Mouse (Mus musculus) kidney, embryonic 15.5 days (tissue): ENCODE measurements around the gene Asic1. TPM values are rescaled to one million over a fixed set of nuclear protein-coding genes. Genes with fewer than 3 reads are reported as not detected.

Experiments used
- ATAC-seq: fragments of 200-750 bp; cut with Nextera tagmentation; replicated peaks from 2 replicates; pipeline ENCODE4 v1.8.0; 2017; ENCODE audit warnings: moderate TSS enrichment; ENCODE audit not compliant: low FRiP score
- H3K27ac ChIP-seq: fragments of 300-500 bp; sonication (generic); 2 replicates; pipeline ENCODE4 v1.5.1; 2015; ENCODE audit warnings: mild to moderate bottlenecking, inconsistent platforms
- H3K27me3 ChIP-seq: fragments of 300-500 bp; sonication (generic); 2 replicates; pipeline ENCODE4 v1.6.1; 2015; ENCODE audit warnings: inconsistent platforms
- H3K36me3 ChIP-seq: fragments of 300-500 bp; sonication (generic); 2 replicates; pipeline ENCODE4 v1.6.1; 2015; ENCODE audit warnings: inconsistent platforms
- H3K4me1 ChIP-seq: fragments of 300-500 bp; sonication (generic); 2 replicates; pipeline ENCODE4 v1.6.1; 2015; ENCODE audit warnings: inconsistent platforms
- H3K4me2 ChIP-seq: fragments of 300-500 bp; sonication (generic); 2 replicates; pipeline ENCODE4 v1.6.1; 2015; ENCODE audit warnings: moderate library complexity, mild to moderate bottlenecking, inconsistent platforms
- H3K4me3 ChIP-seq: fragments of 300-500 bp; sonication (generic); replicated peaks from 2 replicates; pipeline ENCODE4 v1.5.1; 2015; ENCODE audit warnings: mild to moderate bottlenecking, inconsistent platforms
- H3K9ac ChIP-seq: fragments of 300-500 bp; sonication (generic); 2 replicates; pipeline ENCODE4 v1.6.1; 2015; ENCODE audit warnings: mild to moderate bottlenecking, inconsistent platforms
- H3K9me3 ChIP-seq: fragments of 300-500 bp; sonication (generic); replicated peaks from 2 replicates; pipeline ENCODE4 v1.6.1; 2016; ENCODE audit warnings: inconsistent platforms
- WGBS: fragments of 180-500 bp; shearing (Covaris S2); methylation state at CpG from one replicate; pipeline ENCODE4 v1.1.7; 2015; ENCODE audit warnings: mixed read lengths; 5-methylcytosine and 5-hydroxymethylcytosine counted together
- polyA plus RNA-seq: library from polyadenylated mRNA; unstranded; fragments of >200 nt; fragmentation: Nextera tagmentation; extraction: Ambion mirVana; gene quantifications from 2 replicates; pipeline ENCODE4 v1.2.1, GENCODE M21; 2015

The Asic1 gene
- polyA plus RNA-seq, 1 experiment from 2014 or later, result 1.8 TPM

DNA sequence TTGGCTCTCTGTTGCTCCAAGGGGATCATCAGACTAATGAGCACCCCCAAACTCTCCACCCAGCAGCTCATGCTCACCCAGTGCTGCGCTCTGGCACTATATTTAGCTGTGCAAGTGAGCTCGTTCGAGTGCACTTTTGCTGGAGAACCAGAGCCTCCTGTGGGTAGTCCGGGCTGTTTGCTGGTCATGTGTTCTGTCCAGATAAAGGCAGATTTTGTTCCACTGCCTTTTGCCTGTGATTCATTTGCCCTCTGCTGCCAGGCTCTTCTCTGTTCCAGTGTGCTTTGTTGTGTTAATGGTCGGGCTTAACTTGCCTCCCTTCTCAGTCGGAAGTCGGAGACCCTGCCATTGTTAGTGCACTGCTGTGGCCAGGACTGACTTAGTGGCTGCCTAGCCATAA, 34.7 kb downstream of the Asic1 start:
- 63% methylated on average over 7 of the region's 7 CpGs for WGBS
- no peak overlapping the region for H3K9ac ChIP-seq
- peak overlapping the region; percentile 73 for H3K4me2 ChIP-seq
- H3K9me3 ChIP-seq, result no peaks in the 10 kb centered on the region
- peaks cover 44% of the 10 kb centered on the region for H3K4me1 ChIP-seq
- peak overlapping the region; percentile 97 for H3K27ac ChIP-seq
- ATAC-seq, result no peak
- H3K36me3 ChIP-seq, result peaks cover 55% of the 10 kb centered on the region
- H3K27me3 ChIP-seq, result no peaks in the 10 kb centered on the region
- H3K4me3 ChIP-seq, result no peak overlapping the region

DNA sequence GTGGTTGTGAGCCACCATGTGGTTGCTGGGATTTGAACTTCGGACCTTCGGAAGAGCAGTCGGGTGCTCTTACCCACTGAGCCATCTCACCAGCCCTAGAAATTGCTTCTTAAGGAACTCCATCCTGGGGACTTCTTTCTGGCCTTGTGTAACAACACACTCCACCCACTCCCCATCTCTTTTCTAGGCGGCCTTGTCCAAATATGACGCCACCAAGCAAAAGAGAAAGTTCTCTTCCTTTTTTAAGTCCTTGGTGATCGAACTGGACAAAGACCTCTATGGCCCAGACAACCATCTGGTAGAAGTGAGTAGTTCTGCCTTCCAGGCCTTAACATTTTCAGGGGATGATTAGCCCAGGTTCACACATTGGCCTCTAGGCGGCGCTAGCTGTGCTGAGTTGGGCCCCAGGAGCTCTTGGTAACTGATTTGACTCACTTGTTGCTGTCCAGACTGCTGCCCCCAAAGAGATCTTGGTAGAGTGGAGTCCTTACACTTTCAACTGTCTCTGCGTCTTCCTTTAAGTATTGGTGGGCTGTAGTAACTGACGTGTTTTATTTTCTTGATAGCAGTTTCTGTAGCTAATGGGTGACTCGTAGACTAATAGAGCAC, 35.4 kb downstream of the Asic1 start, which contains the start of gene Gm17349:
Gene Gm17349 (minus strand): TSS at position 51 of the 609 bp plus-strand sequence.
- H3K4me3 ChIP-seq, result peak within 1 kb of the TSS; percentile 4; the same call in 1 of the 2 replicates
- 66% methylated on average over 11 of the region's 11 CpGs for whole genome bisulfite sequencing
- H3K36me3 ChIP-seq, result peaks cover 62% of the 10 kb centered on the region
- no peak for ATAC-seq
- H3K27me3 ChIP-seq, result no peaks in the 10 kb centered on the region
- H3K4me1 ChIP-seq, result peaks cover 39% of the 10 kb centered on the region
- no peaks in the 10 kb centered on the region for H3K9me3 ChIP-seq
- H3K4me2 ChIP-seq, result peak within 1 kb of the TSS; percentile 73
- peak within 1 kb of the TSS; percentile 97 for H3K27ac ChIP-seq
- peak within 1 kb of the TSS; percentile 23; the same call in 1 of the 2 replicates for H3K9ac ChIP-seq

DNA sequence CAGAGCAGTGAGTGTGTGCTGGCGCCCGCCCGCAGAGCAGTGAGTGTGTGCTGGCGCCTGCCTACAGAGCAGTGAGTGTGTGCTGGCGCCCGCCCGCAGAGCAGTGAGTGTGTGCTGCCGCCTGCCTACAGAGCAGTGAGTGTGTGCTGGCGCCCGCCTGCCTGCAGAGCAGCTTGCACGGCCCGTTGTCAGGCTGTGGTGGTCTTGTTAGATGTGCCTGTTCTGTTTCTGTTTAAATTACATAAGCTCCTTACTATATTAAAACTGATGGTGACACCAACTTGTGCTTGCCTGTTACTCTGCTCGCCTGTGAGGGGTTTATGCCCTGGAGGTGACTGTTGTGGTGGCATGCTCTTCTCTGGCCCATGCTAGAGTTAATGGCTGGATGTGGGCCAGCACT, 38.0 kb downstream of the Asic1 start:
- no peak overlapping the region for H3K9ac ChIP-seq
- H3K9me3 ChIP-seq, result no peaks in the 10 kb centered on the region
- no peak overlapping the region for H3K4me2 ChIP-seq
- ATAC-seq, result no peak
- H3K27me3 ChIP-seq, result no peaks in the 10 kb centered on the region
- H3K36me3 ChIP-seq, result peaks cover 88% of the 10 kb centered on the region
- no peak overlapping the region for H3K4me3 ChIP-seq
- H3K4me1 ChIP-seq, result peaks cover 31% of the 10 kb centered on the region
- no peak overlapping the region for H3K27ac ChIP-seq
- WGBS, result 93% methylated on average over 13 of the region's 13 CpGs

DNA sequence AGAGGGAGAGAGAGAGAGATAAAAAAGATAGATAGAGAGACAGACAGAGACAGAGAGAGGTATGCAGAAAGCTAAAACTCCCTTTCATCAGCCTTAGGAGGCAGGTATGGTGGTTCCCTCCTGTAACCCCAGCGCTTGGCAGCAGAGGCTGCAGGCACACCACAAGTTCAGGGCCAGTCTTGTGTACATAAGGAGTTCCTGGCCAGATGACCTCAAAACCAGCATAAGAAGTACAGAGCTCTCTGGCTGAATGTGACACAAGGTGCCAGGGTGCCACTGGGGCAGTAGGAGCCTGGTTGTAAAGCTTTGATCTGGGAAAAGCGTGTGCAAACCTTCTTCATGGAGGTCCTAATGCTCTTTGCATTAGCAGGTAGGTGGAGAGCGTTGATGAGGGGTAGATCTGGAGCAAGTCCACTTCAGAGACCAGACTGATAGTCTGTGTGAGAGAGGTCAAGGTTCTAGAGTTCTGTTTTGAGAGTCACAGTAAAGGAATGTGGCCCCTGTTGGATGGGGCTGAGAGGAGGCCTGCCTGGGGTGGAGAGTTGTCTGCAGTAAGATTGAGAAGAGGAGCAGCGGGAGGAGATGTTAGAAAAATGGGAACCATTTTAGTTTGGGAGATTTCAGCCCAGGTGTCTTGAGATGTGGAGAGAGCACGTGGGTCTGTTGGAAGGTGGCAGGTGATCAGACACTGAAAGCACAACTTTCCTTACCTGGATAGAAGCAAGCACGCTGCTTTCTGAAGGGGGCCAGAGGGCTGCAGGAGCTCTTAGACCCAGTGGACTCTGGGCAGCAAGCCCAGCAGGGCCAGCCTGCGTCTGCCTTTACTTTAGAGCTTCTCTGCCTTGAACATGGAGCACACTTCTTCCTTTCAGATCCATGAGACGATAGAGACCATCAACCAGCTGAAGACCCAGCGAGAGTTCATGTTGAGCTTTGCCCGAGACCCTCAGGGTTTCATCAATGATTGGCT, 40.3 kb downstream of the Asic1 start:
- H3K9me3 ChIP-seq, result no peaks in the 10 kb centered on the region
- no peak overlapping the region for H3K4me3 ChIP-seq
- ATAC-seq, result no peak
- H3K9ac ChIP-seq, result no peak overlapping the region
- H3K27ac ChIP-seq, result no peak overlapping the region
- WGBS, result 89% methylated on average over 10 of the region's 10 CpGs
- H3K4me2 ChIP-seq, result no peak overlapping the region
- no peaks in the 10 kb centered on the region for H3K27me3 ChIP-seq
- peaks cover 88% of the 10 kb centered on the region for H3K36me3 ChIP-seq
- H3K4me1 ChIP-seq, result peaks cover 19% of the 10 kb centered on the region

DNA sequence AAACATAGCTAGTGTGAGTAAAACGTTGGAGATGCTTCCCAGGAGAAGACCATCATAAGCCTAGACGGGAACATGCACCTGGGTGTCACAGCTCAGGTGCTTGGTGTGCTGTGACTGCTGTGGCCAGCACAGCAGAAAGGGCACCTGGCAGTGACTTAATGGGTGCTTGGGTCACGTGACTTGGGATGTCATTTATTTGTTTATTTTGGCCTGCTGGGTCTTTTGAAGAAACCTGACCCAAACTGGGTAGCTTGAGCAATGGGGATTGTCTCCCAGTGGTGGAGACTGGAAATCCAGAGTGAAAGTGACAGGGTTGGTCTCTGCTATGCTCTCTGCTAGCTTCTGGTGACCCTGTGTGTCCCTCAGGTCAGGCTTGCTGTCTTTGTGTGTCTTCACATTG, 41.3 kb downstream of the Asic1 start:
- peaks cover 80% of the 10 kb centered on the region for H3K36me3 ChIP-seq
- 58% methylated on average over 3 of the region's 3 CpGs for WGBS
- no peak overlapping the region for H3K27ac ChIP-seq
- no peaks in the 10 kb centered on the region for H3K9me3 ChIP-seq
- H3K4me3 ChIP-seq, result no peak overlapping the region
- H3K4me1 ChIP-seq, result peaks cover 29% of the 10 kb centered on the region
- H3K4me2 ChIP-seq, result no peak overlapping the region
- no peak overlapping the region for H3K9ac ChIP-seq
- ATAC-seq, result no peak
- no peaks in the 10 kb centered on the region for H3K27me3 ChIP-seq

DNA sequence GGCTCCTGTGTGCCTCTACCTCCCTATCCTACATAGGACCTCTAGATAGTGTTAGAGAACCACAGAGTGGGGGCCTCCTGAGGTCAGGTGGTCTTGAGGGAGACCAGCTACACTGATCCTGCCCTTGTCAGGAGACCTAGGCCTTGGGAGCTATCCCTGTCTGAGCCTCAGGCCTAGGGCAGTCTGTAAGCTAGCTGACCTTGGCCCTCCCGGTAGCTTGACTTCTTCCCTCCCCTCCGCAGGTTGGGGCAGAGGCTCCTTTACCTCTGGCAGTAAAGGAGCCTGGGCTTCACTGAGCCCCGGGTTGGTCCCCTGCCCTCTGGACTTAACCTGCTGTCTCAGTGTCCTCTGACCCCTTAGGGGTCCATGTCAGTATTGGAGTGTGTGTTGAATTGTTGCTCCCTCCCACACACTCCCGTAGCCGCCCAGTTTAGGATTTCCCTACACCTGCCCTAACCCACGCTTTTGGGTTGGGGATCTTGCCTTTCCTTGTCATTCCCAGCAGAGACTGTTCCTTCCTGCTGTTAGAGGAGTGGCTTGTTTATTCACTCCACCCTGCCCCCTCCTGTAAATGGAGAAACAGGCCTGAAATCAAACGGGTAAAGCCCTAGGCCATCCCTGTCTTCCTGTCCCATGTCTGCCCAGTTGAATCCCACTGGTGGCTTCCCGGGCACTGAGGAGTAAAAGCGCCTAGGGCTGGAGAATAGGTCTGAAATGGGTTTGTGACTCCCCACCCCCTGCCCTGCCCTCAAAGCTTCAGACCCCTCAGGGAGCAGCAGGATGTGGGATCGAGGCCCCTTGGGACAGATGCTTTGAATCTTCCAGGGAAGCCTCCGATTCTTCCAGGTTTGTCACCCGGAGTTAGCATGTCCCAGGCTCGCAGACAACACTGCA, 42.7 kb downstream of the Asic1 start:
- Histone ChIP-seq H3K9me3 (no peaks in the 10 kb centered on the region), H3K4me1 (peaks cover 41% of the 10 kb centered on the region), H3K4me3 (no peak overlapping the region), H3K27ac (0 out of 2 replicates have a peak overlapping the region, but pooled peaks have one; percentile 24), H3K9ac (no peak overlapping the region), H3K36me3 (peaks cover 66% of the 10 kb centered on the region), H3K27me3 (no peaks in the 10 kb centered on the region), H3K4me2 (no peak overlapping the region)
- WGBS, result 51% methylated on average over 13 of the region's 13 CpGs
- ATAC-seq, result peak; percentile 11; the same call in 1 of the 2 replicates

DNA sequence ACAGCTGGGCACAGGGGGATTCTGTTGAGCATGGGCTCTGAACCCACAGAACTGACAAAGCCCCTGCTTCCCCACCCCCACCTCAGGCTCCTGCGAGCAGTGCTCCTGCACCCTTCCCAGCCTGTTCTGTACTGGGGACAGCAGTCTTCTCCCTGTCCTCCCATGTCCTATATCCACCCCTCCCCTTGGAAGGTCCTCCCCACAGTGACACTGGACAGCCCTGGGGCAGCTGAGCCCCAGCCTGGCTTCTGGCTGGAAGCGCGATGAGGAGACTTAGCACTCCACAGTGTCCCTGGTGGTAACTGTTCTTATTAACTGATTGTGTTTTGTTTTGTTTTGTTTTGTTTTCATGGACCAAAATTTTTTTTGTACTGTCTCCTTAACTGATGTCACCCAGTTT, 43.4 kb downstream of the Asic1 start:
- Histone ChIP-seq H3K36me3 (peaks cover 60% of the 10 kb centered on the region), H3K9me3 (no peaks in the 10 kb centered on the region), H3K27me3 (no peaks in the 10 kb centered on the region), H3K9ac (no peak overlapping the region), H3K27ac (0 out of 2 replicates have a peak overlapping the region, but pooled peaks have one; percentile 24), H3K4me2 (no peak overlapping the region), H3K4me3 (no peak overlapping the region), H3K4me1 (peaks cover 48% of the 10 kb centered on the region)
- WGBS, result 88% methylated on average over 3 of the region's 3 CpGs
- ATAC-seq, result no peak

DNA sequence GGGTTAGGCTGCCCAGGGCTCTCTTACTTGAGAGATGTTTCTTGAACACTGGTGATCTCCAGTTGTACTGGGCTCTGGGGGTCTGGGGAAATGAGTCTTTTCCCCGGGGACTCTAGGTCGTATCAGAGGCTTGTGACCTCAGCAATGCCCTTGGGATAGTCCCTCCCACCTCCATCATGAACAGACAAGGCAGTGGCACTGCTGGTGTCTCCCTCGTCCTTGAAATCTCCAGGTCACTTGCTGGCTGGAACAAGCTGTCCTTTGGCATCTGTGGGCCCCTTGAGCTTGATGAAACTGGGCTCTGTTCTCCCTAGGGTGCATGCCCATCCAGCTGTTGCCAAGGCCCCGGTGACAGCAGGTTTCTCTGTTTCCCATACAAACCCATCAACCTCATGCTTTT, 44.0 kb downstream of the Asic1 start:
- H3K9ac ChIP-seq, result no peak overlapping the region
- H3K9me3 ChIP-seq, result no peaks in the 10 kb centered on the region
- no peak overlapping the region for H3K4me2 ChIP-seq
- no peak for ATAC-seq
- no peaks in the 10 kb centered on the region for H3K27me3 ChIP-seq
- peaks cover 54% of the 10 kb centered on the region for H3K4me1 ChIP-seq
- WGBS, result 61% methylated on average over 4 of the region's 4 CpGs
- H3K4me3 ChIP-seq, result no peak overlapping the region
- H3K27ac ChIP-seq, result 0 out of 2 replicates have a peak overlapping the region, but pooled peaks have one; percentile 15
- H3K36me3 ChIP-seq, result peaks cover 53% of the 10 kb centered on the region

DNA sequence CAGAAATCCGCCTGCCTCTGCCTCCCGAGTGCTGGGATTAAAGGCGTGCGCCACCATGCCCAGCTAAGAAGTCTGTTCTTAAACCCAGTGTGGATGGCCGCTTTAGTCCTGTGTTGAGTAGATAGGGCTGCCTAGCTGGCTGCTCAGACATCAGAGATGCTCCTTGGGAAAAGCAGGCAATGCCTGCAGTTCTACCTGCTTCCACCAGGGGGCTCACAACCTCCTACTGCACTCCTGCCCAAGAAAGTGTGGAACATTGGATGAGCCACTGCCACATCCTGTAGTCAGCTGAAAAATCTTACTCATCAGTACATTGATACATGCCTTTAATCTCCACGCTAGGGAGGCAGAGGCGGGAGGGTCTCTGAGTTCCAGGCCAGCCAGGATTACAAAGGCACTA, 44.7 kb downstream of the Asic1 start:
- WGBS, result 59% methylated on average over 7 of the region's 7 CpGs
- no peaks in the 10 kb centered on the region for H3K9me3 ChIP-seq
- H3K36me3 ChIP-seq, result peaks cover 47% of the 10 kb centered on the region
- no peak overlapping the region; the same call in 1 of the 2 replicates for H3K27ac ChIP-seq
- peaks cover 54% of the 10 kb centered on the region for H3K4me1 ChIP-seq
- no peaks in the 10 kb centered on the region for H3K27me3 ChIP-seq
- no peak overlapping the region for H3K4me3 ChIP-seq
- no peak overlapping the region for H3K9ac ChIP-seq
- ATAC-seq, result no peak
- no peak overlapping the region for H3K4me2 ChIP-seq

DNA sequence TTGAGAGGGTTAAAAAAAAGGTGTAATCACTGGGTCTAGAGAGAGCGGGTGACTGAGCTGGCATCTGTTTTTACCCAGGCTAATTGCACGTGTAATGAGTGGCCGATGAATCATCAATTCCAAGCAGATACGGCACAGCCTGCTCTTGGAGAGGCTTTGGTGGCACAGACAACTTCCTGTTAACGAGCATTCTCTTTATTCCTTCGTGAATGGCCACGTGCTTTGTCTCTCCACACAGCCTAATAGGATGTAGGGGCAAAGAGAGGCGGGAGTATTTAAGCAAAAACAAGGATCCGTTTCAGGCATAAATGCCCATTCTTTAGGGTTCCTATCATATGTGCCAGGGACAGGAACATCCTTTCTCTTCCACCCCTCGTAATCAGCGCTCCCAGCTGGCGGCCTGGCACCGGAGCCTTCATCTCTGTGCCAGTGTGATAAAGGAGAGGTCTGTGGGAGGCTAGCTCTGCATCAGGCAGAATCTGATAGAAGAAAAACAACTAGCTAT, 45.2 kb downstream of the Asic1 start:
- Histone ChIP-seq H3K4me3 (no peak overlapping the region), H3K9me3 (no peaks in the 10 kb centered on the region), H3K9ac (no peak overlapping the region), H3K27me3 (no peaks in the 10 kb centered on the region), H3K27ac (peak overlapping the region; percentile 48), H3K4me2 (no peak overlapping the region), H3K4me1 (peaks cover 54% of the 10 kb centered on the region), H3K36me3 (peaks cover 41% of the 10 kb centered on the region)
- ATAC-seq, result no peak
- 76% methylated on average over 13 of the region's 13 CpGs for WGBS

DNA sequence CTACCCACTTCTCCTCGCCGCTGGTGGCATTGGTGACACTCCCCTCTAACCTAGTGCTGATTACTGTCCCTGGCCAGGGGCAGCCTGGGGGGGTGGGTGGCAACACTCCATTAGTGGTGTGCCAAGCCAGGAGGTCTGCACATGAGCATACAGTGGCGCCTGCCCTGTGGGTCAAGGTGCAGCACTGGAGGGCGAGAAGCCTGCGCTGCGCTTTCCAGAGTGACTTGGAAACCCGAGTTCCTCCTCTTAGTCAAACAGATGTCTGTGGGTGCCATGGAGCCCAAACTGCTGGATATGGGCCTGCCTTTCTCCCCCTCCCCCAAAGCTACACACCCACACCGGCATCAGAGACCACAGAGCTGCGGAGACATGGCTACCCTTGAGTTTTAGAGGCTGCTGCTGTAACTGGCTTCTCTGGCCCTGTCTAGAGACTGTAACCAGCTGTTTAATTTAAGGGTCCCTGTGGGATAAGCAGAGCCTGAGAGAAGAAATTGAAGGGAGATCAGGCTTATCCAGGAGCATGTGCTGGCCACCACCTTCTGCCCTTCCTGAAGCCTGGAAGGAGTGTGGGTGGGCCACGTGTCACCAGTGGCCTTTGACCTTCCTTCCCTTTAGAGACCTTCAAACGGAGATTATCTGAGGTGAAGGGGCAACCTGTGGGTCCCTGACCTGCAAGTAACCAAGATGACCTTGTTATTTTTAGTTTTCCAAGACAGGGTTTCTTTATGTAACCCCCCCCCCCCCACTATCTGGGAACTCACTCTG, 46.0 kb downstream of the Asic1 start:
- no peak overlapping the region for H3K4me3 ChIP-seq
- H3K9me3 ChIP-seq, result no peaks in the 10 kb centered on the region
- H3K27me3 ChIP-seq, result no peaks in the 10 kb centered on the region
- peaks cover 54% of the 10 kb centered on the region for H3K4me1 ChIP-seq
- ATAC-seq, result no peak
- peak overlapping the region; percentile 48 for H3K27ac ChIP-seq
- H3K9ac ChIP-seq, result no peak overlapping the region
- peak overlapping the region; percentile 9; the same call in 1 of the 2 replicates for H3K4me2 ChIP-seq
- WGBS, result 49% methylated on average over 11 of the region's 11 CpGs
- peaks cover 34% of the 10 kb centered on the region for H3K36me3 ChIP-seq
